Mouse (Mus musculus) retina, postnatal 1 day (tissue): ENCODE results near the gene Fgfr2.

Experiments used
- DNase-seq: peaks from one replicate; pipeline ENCODE4 v3.0.0-alpha.2; 2012

The Fgfr2 gene

DNA sequence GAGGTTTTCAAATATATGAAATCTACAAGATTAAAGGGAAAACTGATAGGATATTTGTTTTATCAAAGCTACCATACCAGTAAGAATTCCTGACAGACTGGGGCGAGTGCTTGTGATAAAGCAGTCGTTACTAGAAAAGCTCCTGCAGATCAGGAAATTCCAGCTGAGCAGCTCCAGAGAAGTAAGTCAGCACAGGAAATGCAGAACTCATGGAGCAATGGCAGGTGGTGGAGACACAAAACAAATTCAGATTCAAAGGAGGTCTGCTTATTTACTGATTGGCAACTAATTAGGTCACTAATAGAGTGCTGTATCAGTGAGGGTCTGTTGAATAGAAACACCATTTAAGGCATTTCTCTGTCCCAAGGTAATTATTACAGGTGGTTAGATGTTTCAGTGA lies 2232.3 kb downstream of the Fgfr2 start:
- DNase-seq, result peak; percentile 3

DNA sequence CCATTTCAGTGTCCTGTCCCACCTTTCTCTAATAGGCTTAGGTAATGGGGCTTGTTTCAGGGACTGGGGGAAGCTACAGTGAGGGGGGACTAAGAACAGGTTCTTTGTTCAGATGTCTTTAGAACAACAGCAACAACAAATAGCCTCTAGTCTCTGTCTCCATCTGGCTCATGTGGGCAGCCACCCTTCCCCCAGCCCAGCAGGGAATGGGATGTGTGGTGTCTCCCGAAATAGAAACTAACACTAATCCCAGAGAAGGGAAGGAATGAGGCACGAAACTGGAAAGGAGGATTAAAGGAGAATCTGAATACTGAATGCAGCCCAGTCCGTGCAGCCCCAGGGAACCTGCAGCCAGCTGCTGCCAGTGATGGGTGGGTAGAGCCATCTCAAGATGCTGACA lies 2235.2 kb downstream of the Fgfr2 start:
- DNase-seq, result peak; percentile 69

DNA sequence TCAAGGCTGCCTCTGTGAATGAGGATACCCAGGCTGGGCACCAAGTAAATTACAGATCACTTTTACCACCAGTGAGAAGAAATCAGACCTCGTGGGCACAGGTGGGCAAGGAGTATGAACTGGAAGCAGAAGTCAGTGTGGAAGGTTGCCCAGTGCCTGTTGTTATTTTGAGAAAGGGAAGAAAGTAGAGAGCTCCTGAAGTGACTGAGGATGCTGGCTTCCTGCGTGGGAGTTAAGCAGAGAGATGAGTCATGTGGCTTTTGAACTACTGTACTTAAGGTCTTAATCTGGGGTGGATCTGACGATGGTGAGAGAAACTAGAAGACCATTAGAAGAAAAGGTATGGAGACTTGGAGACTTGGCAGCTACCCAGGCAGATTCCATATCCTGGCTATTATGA lies 2236.9 kb downstream of the Fgfr2 start:
- DNase-seq, result no peak

- no peak for DNase-seq
Observed at GRCm38 (mm10) chr7:130884161-130884560, 2239.0 kb downstream of the Fgfr2 start.

DNA sequence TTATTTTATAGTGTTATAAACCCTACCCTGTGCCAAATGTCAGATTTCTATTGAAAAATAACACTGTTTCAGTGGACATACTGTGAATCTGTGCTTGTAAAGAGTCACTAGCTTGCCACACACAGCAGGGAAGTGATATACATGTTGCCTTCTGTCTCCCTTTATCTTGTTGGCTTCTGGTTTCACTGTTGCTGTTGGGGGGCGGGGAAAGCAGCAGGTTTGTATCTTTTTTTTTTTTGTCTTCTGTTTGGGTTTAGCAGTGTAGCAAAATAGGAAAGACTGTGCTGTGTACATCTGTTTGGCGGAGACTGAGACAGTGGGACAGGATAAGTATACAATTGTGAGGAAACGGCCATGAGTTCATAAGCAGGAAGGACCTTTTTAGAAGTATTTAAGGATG lies 2255.9 kb downstream of the Fgfr2 start:
- DNase-seq, result no peak

GRCm38 (mm10) chr7:130866640-130867039 lies 2256.5 kb downstream of the Fgfr2 start:
- peak; percentile 22 for DNase-seq

- DNase-seq, result peak; percentile 99
Observed at GRCm38 (mm10) chr7:130865613-130866591, 2257.2 kb downstream of the Fgfr2 start, which contains the start of gene Plekha1. Gene Plekha1 (plus strand): TSS chr7:130865756.

DNA sequence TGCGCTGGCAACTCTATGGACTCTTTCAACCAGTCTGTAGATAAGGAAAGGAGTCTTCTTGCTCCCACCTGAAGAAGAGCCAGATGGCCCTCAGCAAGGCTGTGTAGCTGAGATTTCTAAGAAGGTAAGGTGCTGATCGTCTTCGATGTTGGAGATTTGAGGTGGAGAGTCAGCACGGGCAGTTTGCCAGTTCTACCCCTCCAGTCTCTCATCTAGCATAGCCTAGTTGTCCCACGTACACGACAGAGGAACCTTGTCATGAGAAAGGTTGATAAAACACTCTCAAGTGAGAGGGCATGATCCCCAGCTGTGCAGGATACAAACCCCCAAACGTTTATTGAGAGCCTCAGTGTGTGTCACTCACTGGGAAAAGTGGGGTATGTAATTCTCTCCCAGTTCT lies 2258.4 kb downstream of the Fgfr2 start:
- DNase-seq, result no peak

DNA sequence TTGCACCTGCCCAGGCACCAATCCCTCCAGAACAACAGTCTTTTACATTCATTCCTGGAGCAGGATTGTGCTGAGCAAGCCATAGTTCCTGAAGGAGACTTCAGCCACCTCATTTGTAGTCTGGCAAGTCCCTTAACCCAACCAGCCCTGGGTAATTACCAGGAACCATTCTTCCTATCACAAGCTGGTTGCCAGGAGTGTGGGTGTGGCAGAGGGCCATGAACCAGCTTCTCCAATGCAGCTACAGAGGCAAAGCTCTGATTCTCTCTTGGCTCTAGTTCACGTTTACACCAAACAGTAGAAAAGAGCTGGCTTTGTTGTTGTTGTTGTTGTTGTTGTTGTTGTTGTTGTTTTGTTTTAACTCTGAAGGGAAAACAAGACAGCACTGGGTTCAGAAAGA lies 2260.6 kb downstream of the Fgfr2 start:
- DNase-seq, result no peak

DNA sequence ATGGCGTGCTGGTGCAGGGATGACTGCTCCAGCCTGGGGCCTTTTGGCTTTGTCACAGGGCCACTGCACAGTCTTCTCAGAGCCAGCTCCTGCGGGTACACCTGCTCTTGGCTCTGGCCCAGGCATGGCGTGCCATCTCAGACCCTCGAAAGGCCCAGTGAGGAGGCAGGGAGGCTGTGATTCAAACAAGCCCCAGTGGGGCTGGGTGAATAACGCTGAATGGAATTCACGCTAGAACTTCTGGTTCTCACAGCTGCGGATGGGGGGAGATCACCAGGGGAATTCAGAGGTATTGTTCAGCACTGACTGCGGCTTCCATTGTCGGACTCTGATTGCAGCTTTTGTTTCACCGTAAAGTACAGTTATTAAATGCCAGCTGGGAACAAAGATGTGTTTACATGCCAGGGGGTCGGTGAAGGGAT lies 2262.4 kb downstream of the Fgfr2 start:
- DNase-seq, result peak; percentile 64

DNA sequence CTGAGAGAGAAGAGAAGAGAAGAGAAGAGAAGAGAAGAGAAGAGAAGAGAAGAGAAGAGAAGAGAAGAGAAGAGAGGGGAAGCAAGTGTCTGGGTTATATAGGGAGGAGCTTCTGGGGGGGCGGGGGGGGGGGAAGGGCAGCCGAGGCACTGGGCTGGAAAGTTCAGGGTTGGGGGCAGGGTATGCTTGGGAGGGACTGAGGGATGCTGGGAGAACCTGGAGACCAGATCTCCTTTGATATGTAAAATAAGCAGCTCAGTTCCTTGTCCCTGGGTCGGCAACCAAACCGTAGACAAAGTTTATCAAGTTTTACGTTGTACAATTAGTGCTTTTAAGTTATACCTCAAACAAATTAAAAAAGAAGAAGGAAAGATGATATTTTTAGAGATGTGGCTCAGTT lies 2263.2 kb downstream of the Fgfr2 start:
- no peak for DNase-seq

DNA sequence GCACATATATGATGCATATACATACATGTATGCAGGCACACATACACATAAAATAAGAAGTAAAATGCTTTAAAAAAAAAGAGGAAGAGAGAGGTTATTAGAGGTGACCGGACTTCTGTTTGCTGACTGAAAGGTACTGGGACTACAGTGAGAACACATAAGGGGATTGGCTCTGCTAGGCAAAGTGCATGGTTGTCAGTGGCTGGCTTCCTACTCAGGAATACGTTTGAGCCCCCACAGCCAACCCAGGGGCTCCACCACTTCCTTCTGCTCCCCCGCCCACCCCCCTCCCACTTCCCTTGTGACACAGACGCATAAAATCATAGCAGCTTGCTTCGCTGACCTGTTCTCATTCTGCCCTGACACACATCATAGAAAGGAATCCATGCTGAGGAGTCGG lies 2265.2 kb downstream of the Fgfr2 start:
- peak; percentile 31 for DNase-seq

DNA sequence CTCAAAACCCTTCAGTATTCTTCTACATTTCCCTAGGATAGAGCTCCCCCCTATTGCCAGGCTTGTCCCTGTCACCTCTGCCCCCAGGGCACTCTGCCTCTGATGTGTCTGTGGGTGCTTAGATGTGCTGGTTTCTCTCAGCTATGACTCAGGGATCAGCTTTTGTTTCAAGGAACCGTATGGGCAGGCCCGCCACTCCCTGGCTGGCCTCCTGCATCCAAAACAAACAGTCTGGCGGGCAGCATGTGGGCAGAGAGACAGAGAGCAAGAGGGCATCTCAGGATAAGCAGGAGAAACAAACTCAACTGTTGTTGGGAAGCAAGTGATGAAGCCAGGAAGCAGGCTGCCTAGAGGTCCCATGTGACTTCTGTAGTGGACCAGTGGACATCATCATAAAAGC lies 2267.5 kb downstream of the Fgfr2 start:
- DNase-seq, result peak; percentile 38

DNA sequence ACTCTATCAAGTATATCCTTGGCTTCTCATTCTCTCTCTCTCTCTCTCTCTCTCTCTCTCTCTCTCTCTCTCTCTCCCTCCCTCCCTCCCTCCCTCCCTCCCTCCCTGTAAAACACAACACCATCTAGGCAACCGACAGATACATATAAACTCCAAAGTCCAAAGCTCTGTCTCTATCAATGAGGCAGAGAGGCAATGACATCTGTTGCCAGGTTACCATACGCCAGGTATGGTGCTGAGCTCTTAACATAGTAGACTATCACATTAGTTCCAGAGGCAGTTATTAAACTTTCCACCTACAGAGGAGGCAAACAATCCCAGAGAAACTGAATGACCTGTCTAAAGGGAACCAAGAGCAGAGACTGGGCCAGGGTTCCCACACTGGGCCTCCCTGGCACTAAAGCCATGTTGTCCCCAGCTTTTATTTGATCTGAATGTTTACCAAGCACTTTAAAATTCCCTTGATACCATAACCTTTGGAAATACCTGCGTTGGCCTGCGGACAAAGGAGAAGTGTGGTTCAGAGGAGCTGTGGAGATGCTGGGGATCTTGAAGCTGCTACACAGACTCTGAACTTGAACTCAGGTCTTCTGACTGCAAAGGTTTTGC lies 2268.4 kb downstream of the Fgfr2 start:
- no peak for DNase-seq

DNA sequence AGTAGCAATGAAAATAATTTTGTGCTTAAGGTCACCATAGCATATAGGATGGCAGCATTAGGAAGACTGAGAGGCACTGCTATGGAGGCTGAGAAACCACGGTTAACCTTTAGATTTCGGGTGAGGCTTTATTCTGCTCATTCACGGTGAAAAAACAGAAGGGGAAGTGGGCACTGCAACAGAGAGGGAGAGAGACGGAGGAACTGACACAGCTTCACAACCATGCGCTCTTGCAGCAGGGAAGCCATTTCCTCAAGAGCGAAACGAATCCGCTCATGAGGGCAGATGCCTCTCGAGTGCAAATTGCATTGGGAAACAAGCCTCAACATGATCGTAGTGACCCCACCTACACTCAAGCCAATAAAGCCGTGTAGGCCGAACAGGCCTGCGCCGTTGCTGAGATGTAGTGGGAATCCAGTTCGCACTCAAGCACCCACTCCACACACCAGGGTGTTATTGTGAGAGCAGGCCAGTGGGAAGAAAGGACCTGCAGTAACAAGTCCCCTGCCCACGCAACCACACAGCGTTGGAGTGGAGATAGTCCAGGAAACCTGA lies 2275.9 kb downstream of the Fgfr2 start:
- DNase-seq, result no peak

- DNase-seq, result no peak
Observed at GRCm38 (mm10) chr7:130839380-130840100, 2283.6 kb downstream of the Fgfr2 start.

DNA sequence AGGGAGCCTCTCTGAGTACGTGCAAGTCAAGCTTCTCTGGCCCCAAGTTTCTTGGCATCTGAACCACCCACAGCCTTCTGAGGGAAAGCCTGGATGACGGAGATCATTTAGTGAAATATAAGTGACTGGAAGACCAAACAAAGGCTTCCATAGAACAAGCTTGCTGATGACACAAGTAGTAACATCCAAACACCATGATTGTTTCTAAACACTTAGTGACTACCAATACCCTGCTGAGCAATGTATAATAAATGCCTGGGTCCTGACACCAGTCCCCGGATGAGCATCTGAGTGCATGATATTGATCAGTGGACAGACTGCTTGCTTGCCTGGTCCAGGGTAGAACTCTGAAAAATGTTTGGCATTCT lies 2284.5 kb downstream of the Fgfr2 start:
- DNase-seq, result no peak

- peak; percentile 99 for DNase-seq
Observed at GRCm38 (mm10) chr7:130837941-130838657, 2285.1 kb downstream of the Fgfr2 start.

- no peak for DNase-seq
Observed at GRCm38 (mm10) chr7:130836066-130836465, 2287.1 kb downstream of the Fgfr2 start.

- DNase-seq, result peak; percentile 93
Observed at GRCm38 (mm10) chr7:130834958-130835861, 2287.9 kb downstream of the Fgfr2 start.

- peak; percentile 60 for DNase-seq
Observed at GRCm38 (mm10) chr7:130834299-130834698, 2288.9 kb downstream of the Fgfr2 start.
